Mouse (Mus musculus) heart, postnatal 0 days (tissue): ENCODE results near the gene Gal. TPM values are rescaled to one million over a fixed set of nuclear protein-coding genes. Genes with fewer than 3 reads are reported as not detected.
A peak's percentile ranks its signal among the peaks of the same experiment; 100 is the strongest.

Source experiments
- ATAC-seq: fragments of 200-750 bp; cut with Nextera tagmentation; 2 replicates; pipeline ENCODE4 v1.8.0; 2017; ENCODE audit warnings: low read depth, moderate number of reproducible peaks, moderate library complexity; ENCODE audit not compliant: insufficient read depth
- DNase-seq: peaks from one replicate; pipeline ENCODE4 v3.0.0-alpha.2; 2016; ENCODE audit warnings: low spot score
- H3K27ac ChIP-seq: fragments of 300-500 bp; sonication (generic); 2 replicates; pipeline ENCODE4 v1.5.1; 2014; ENCODE audit warnings: low read depth, mild to moderate bottlenecking
- H3K27me3 ChIP-seq: fragments of 300-500 bp; sonication (generic); 2 replicates; pipeline ENCODE4 v1.6.1; 2014; ENCODE audit warnings: low read length, mixed read lengths; ENCODE audit not compliant: control insufficient read depth, insufficient read depth
- H3K36me3 ChIP-seq: fragments of 300-500 bp; sonication (generic); replicated peaks from 2 replicates; pipeline ENCODE4 v1.6.1; 2014; ENCODE audit warnings: low read length, mixed read lengths; ENCODE audit not compliant: control insufficient read depth, insufficient read depth
- H3K4me1 ChIP-seq: fragments of 300-500 bp; sonication (generic); 2 replicates; pipeline ENCODE4 v1.6.1; 2014; ENCODE audit warnings: antibody characterized with exemption; ENCODE audit not compliant: control insufficient read depth, insufficient read depth
- H3K4me2 ChIP-seq: fragments of 300-500 bp; sonication (generic); 2 replicates; pipeline ENCODE4 v1.6.1; 2014; ENCODE audit warnings: low read depth, mild to moderate bottlenecking, low read length, moderate library complexity
- H3K4me3 ChIP-seq: fragments of 300-500 bp; sonication (generic); 2 replicates; pipeline ENCODE4 v1.5.1; 2014; ENCODE audit warnings: low read depth, low read length
- H3K9ac ChIP-seq: fragments of 300-500 bp; sonication (generic); replicated peaks from 2 replicates; pipeline ENCODE4 v1.6.1; 2014; ENCODE audit warnings: low read depth, low read length, mixed read lengths
- H3K9me3 ChIP-seq: fragments of 300-500 bp; sonication (generic); replicated peaks from 2 replicates; pipeline ENCODE4 v1.6.1; 2016; ENCODE audit warnings: low read length; ENCODE audit not compliant: control insufficient read depth
- CTCF ChIP-seq: IDR thresholded peaks from 2 replicates; pipeline ENCODE4 v1.5.1; 2016; ENCODE audit warnings: antibody characterized with exemption, control low read depth, low read depth
- EP300 ChIP-seq: IDR thresholded peaks from 2 replicates; pipeline ENCODE4 v1.6.1; 2016; ENCODE audit warnings: antibody characterized with exemption, low read depth
- WGBS: fragments of 180-500 bp; shearing (Covaris S2); extraction: QIAGEN DNeasy Blood & Tissue Kit; methylation state at CpG from one replicate; pipeline ENCODE4 v1.1.7; 2014; 5-methylcytosine and 5-hydroxymethylcytosine counted together
- polyA plus RNA-seq: library from polyadenylated mRNA; unstranded; fragments of >200 nt; fragmentation: Nextera tagmentation; extraction: Ambion mirVana; gene quantifications from 2 replicates; pipeline ENCODE4 v1.2.1, GENCODE M21; 2015
- total RNA-seq: library from RNA; depleted of rRNA; stranded (reverse); fragments of >200 nt; gene quantifications from 2 replicates; pipeline ENCODE4 v1.2.3, GENCODE M21; 2014; ENCODE audit warnings: low replicate concordance

The Gal gene
- total and polyA plus RNA-seq, 2 experiments from 2014 or later: 2.4 TPM; not detected in 1

- H3K4me2 ChIP-seq: no peak overlapping the region
- DNase-seq (no peak), ATAC-seq (no peak)
- H3K36me3 ChIP-seq: peaks cover 14% of the 10 kb centered on the region
- H3K27ac ChIP-seq: no peak overlapping the region
- H3K4me1 ChIP-seq: peaks cover 5% of the 10 kb centered on the region
- H3K4me3 ChIP-seq: no peak overlapping the region
- no peaks in the 10 kb centered on the region for H3K27me3 ChIP-seq
- no peak overlapping the region for H3K9ac ChIP-seq
- 59% methylated on average over 7 of the region's 7 CpGs for WGBS
- TF ChIP-seq CTCF: no peak
- no peak for TF ChIP-seq EP300
- no peaks in the 10 kb centered on the region for H3K9me3 ChIP-seq
Measured at GRCm38 (mm10) chr19:3401504-3401903, 12.8 kb downstream of the Gal start.

DNA sequence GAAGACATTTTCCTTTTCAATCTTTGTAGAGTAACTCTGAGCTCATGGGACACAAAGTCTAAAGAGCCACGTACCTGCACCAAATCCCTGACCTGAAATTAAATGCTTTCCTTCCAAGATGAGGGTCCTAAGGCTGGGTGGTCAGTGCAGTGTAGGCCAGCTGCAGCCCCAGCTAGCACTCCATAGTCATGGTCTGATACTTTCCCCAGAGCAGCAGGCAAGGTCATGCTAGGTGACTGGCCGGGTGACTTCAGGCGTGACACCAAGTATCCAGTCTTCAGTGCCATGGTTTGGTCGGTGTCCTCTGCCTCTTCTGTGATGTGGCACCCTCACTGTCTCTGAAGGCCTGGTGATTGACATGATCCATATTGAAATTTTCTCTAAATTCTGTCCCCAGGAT lies 14.3 kb downstream of the Gal start:
- ATAC-seq: no peak
- 91% methylated on average over 4 of the region's 4 CpGs for WGBS
- peaks cover 5% of the 10 kb centered on the region for H3K4me1 ChIP-seq
- peaks cover 8% of the 10 kb centered on the region for H3K36me3 ChIP-seq
- no peak overlapping the region for H3K4me2 ChIP-seq
- no peak for DNase-seq
- no peak overlapping the region for H3K9ac ChIP-seq
- TF ChIP-seq EP300: no peak
- TF ChIP-seq CTCF: no peak
- H3K4me3 ChIP-seq: no peak overlapping the region
- no peak overlapping the region for H3K27ac ChIP-seq
- no peaks in the 10 kb centered on the region for H3K9me3 ChIP-seq
- H3K27me3 ChIP-seq: no peaks in the 10 kb centered on the region

DNA sequence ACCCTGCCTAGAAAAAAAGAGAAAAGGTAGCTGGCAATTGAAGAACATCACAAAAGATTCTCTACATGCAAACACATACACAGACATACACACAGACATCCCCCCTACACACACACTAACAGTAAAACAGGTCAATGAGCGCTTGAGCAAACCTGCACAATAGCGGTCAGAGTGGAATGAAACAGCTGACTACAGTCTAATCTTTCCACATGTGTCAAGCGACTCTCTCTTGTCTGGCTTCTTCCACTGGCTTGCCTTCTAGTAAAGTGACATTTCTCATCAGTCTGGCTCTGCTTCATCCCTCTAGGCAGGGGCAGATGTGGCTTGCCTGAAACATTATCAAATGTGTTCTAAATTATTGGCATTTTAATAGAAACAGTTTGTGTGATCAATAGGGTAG lies 20.1 kb downstream of the Gal start:
- Histone ChIP-seq H3K4me1 (0 out of 2 replicates have a peak, but pooled peaks cover 3% of the 10 kb centered on the region), H3K9me3 (no peaks in the 10 kb centered on the region), H3K9ac (no peak overlapping the region), H3K4me3 (no peak overlapping the region), H3K4me2 (no peak overlapping the region), H3K27ac (no peak overlapping the region), H3K36me3 (no peaks in the 10 kb centered on the region; the same call in 1 of the 2 replicates), H3K27me3 (no peaks in the 10 kb centered on the region)
- no peak for ATAC-seq
- TF ChIP-seq CTCF (no peak), EP300 (no peak)
- 72% methylated on average over 3 of the region's 3 CpGs for WGBS
- no peak for DNase-seq

DNA sequence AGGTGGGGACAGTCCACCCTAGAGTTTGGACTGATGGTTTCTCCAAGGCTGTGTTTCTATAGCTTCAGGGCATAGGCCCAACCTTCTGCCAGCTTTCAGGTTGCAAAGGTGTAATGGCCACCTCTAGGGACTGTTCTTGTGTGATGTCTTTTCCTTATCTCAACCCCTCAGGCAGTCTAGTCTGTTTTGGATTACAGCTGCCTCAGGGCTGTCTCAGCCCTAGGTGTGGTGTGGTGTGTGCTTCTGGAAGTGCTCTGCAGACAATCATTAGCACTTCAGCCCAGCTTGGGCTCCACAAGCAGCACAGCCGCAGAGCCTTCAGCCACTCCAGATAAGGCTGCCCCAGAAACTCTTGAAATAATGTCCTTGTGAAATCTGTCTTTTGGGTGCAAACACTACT lies 22.0 kb downstream of the Gal start:
- Histone ChIP-seq H3K27me3 (no peaks in the 10 kb centered on the region), H3K9me3 (no peaks in the 10 kb centered on the region), H3K4me1 (peaks cover 8% of the 10 kb centered on the region; the same call in 1 of the 2 replicates), H3K27ac (no peak overlapping the region), H3K4me2 (no peak overlapping the region), H3K9ac (no peak overlapping the region), H3K4me3 (no peak overlapping the region), H3K36me3 (no peaks in the 10 kb centered on the region; the same call in 1 of the 2 replicates)
- WGBS: 24% methylated on average over 1 of the region's 1 CpGs
- DNase-seq (no peak), ATAC-seq (no peak)
- no peak for TF ChIP-seq EP300
- no peak for TF ChIP-seq CTCF

GRCm38 (mm10) chr19:3389089-3389488 lies 25.3 kb downstream of the Gal start:
- Histone ChIP-seq H3K4me2 (peak overlapping the region; percentile 88), H3K9ac (no peak overlapping the region; the same call in 1 of the 2 replicates), H3K4me1 (peaks cover 8% of the 10 kb centered on the region; the same call in 1 of the 2 replicates), H3K27ac (peak overlapping the region; percentile 63), H3K4me3 (peak overlapping the region; percentile 51), H3K9me3 (no peaks in the 10 kb centered on the region), H3K36me3 (peaks cover 24% of the 10 kb centered on the region), H3K27me3 (no peaks in the 10 kb centered on the region)
- peak; percentile 85 for DNase-seq
- peak; percentile 94 for ATAC-seq
- under 1% methylated on average over 43 of the region's 43 CpGs for WGBS
- TF ChIP-seq CTCF: peak; percentile 86
- TF ChIP-seq EP300: no peak

DNA sequence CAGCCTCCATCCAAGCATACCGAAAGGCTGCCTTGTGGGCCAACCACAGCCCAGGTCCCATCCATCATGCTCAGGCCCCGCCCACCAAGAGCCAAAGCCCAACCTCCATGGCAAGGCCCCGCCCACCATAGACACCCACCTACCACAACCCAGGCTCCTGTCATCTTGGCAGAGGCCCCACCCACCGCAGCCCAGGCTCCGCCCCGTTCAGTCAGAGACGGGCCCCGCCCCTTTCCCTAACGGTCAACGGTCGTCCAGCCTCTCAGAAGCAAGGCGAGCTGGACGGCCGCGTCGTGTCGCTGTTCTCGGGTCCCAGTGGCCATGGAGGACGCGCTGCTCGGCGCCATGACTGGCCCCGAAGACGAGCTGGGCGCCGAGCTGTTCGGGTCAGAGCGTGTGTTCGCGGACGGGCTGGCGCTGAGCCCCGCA lies 25.7 kb downstream of the Gal start, which contains the start of gene Tesmin:
Gene Tesmin, plus strand, starts transcription at position 229 of the 429 bp plus-strand sequence.
- H3K4me2 ChIP-seq: peak within 1 kb of the TSS; percentile 88
- 4% methylated on average over 32 of the region's 33 CpGs for WGBS
- peak within 1 kb of the TSS; percentile 63 for H3K27ac ChIP-seq
- peaks cover 8% of the 10 kb centered on the region; the same call in 1 of the 2 replicates for H3K4me1 ChIP-seq
- no peaks in the 10 kb centered on the region for H3K9me3 ChIP-seq
- H3K36me3 ChIP-seq: peaks cover 28% of the 10 kb centered on the region
- DNase-seq (peak; percentile 77), ATAC-seq (peak; percentile 84)
- TF ChIP-seq CTCF (peak; percentile 55), EP300 (no peak)
- no peak within 1 kb of the TSS; the same call in 1 of the 2 replicates for H3K9ac ChIP-seq
- H3K27me3 ChIP-seq: no peaks in the 10 kb centered on the region
- H3K4me3 ChIP-seq: peak within 1 kb of the TSS; percentile 51
